Mouse (Mus musculus) lung, adult 2 months (tissue): ENCODE results near the gene Slc13a3.

Source experiments
- CTCF ChIP-seq: fragments of 200-500 bp; IDR thresholded peaks from 2 replicates; pipeline ENCODE4 v1.5.1; 2011; ENCODE audit warnings: mild to moderate bottlenecking, low read length, control low read depth; ENCODE audit not compliant: insufficient read depth
- POLR2A ChIP-seq: fragments of 200-500 bp; IDR thresholded peaks from 2 replicates; pipeline ENCODE4 v1.6.1; 2011; ENCODE audit warnings: low read depth, mild to moderate bottlenecking, control low read depth, low read length, borderline replicate concordance; ENCODE audit errors: extremely low read depth

DNA sequence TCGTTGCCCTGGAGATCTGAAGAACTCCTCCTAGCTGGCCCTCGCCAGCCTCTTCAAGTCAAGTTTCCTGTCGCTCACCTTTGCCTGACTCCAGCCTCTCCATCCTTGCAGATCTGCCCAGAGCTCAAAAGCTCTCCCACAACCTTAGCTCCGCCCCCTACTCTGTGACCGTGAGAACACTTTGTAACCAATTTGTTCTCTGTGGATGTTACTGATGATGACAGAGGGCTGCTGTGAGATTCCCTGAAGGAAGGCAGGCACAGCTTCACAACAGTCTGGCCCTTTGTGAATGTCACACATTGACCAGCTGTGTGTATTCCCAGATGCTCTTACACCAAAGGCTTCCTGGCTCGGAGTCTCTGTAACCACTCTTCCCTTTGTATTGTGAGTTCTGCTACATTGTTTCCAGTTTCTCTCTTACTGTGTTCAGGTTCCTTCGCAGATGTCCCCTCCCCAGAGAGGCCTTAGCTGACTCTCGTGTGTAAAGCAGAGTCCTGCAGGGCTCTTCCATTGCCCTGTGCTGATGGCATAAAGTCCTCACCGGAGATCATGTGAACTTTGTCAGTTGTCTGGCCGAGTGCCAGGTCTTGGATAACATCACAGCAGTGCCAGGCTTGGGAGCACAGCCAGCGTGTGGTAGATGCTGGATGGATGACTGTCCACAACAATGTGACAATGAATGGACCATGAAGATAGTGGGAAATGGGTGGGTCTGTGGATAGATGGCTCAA is 40.0 kb upstream of the Slc13a3 start:
- TF ChIP-seq CTCF (no peak), POLR2A (no peak)
